Mouse (Mus musculus) liver, adult 2 months (tissue): ENCODE measurements at regions not wholly inside any gene's neighbourhood (a gene's known extent, or its start where the extent isn't known, plus 50 kb on each side); places are given as distances from the start of the nearest gene placed in this dataset.

Experiments used
- DNase-seq: peaks from one replicate; pipeline ENCODE4 v3.0.0-alpha.2; 2011; ENCODE audit warnings: low read depth, low spot score; ENCODE audit errors: extremely low read depth
- H3K27ac ChIP-seq: fragments of 200-500 bp; replicated peaks from 2 replicates; pipeline ENCODE4 v1.5.1; 2012; ENCODE audit warnings: low read depth, mild to moderate bottlenecking, control low read depth, inconsistent platforms, low read length; ENCODE audit not compliant: insufficient read depth
- H3K27me3 ChIP-seq: fragments of 200-500 bp; 2 replicates; pipeline ENCODE4 v1.6.1; 2012; ENCODE audit warnings: mild to moderate bottlenecking, moderate library complexity, low read length, inconsistent platforms; ENCODE audit not compliant: control insufficient read depth, insufficient read depth
- H3K36me3 ChIP-seq: fragments of 200-500 bp; 2 replicates; pipeline ENCODE4 v1.6.1; 2012; ENCODE audit warnings: low read length, inconsistent platforms; ENCODE audit not compliant: control insufficient read depth, insufficient read depth
- H3K4me1 ChIP-seq: fragments of 200-500 bp; 2 replicates; pipeline ENCODE4 v1.6.1; 2011; ENCODE audit warnings: low read length; ENCODE audit not compliant: control insufficient read depth, insufficient read depth
- H3K4me3 ChIP-seq: fragments of 200-500 bp; 2 replicates; pipeline ENCODE4 v1.5.1; 2011; ENCODE audit warnings: low read depth, mild to moderate bottlenecking, control low read depth, low read length, moderate library complexity; ENCODE audit not compliant: insufficient read depth
- H3K79me2 ChIP-seq: fragments of 200-500 bp; 2 replicates; pipeline ENCODE4 v1.6.1; 2012; ENCODE audit warnings: inconsistent platforms, mild to moderate bottlenecking, low read length, moderate library complexity; ENCODE audit not compliant: control insufficient read depth, insufficient read depth
- H3K9ac ChIP-seq: fragments of 200-500 bp; 2 replicates; pipeline ENCODE4 v1.6.1; 2012; ENCODE audit warnings: low read depth, mild to moderate bottlenecking, control low read depth, inconsistent platforms, low read length
- CTCF ChIP-seq: fragments of 200-500 bp; IDR thresholded peaks from 2 replicates; pipeline ENCODE4 v1.5.1; 2011; ENCODE audit warnings: low read depth, low read length, control low read depth
- POLR2A ChIP-seq: fragments of 200-500 bp; IDR thresholded peaks from 2 replicates; pipeline ENCODE4 v1.6.1; 2011; ENCODE audit warnings: low read length, control low read depth; ENCODE audit not compliant: insufficient read depth; ENCODE audit errors: extremely low read depth
- WGBS: fragments of 180-500 bp; shearing (Covaris S2); methylation state at CpG from one replicate; pipeline ENCODE4 v1.1.7; 2018; 5-methylcytosine and 5-hydroxymethylcytosine counted together

GRCm38 (mm10) chr14:48607131-48607530 is 66.5 kb downstream of the Otx2 start:
- Histone ChIP-seq H3K4me3 (no peak overlapping the region), H3K27me3 (no peaks in the 10 kb centered on the region), H3K4me1 (no peaks in the 10 kb centered on the region), H3K79me2 (no peaks in the 10 kb centered on the region), H3K36me3 (no peaks in the 10 kb centered on the region), H3K27ac (no peak overlapping the region), H3K9ac (no peak overlapping the region)
- 87% methylated on average over 6 of the region's 6 CpGs for WGBS
- DNase-seq = no peak
- no peak for TF ChIP-seq POLR2A
- TF ChIP-seq CTCF = no peak

GRCm38 (mm10) chr14:48603490-48603889 is 70.1 kb downstream of the Otx2 start:
- Histone ChIP-seq H3K4me1 (no peaks in the 10 kb centered on the region), H3K79me2 (no peaks in the 10 kb centered on the region), H3K9ac (no peak overlapping the region), H3K36me3 (no peaks in the 10 kb centered on the region), H3K27ac (no peak overlapping the region), H3K4me3 (no peak overlapping the region), H3K27me3 (no peaks in the 10 kb centered on the region)
- TF ChIP-seq POLR2A (no peak), CTCF (no peak)
- DNase-seq = no peak
- 83% methylated on average over 6 of the region's 6 CpGs for WGBS

GRCm38 (mm10) chr14:48594334-48594733 is 79.3 kb downstream of the Otx2 start:
- Histone ChIP-seq H3K79me2 (no peaks in the 10 kb centered on the region), H3K27ac (no peak overlapping the region), H3K27me3 (no peaks in the 10 kb centered on the region), H3K9ac (no peak overlapping the region), H3K36me3 (no peaks in the 10 kb centered on the region), H3K4me3 (no peak overlapping the region), H3K4me1 (no peaks in the 10 kb centered on the region)
- no peak for DNase-seq
- no peak for TF ChIP-seq POLR2A
- no peak for TF ChIP-seq CTCF
- 90% methylated on average over 5 of the region's 5 CpGs for WGBS

GRCm38 (mm10) chr14:48593363-48593762 is 80.3 kb downstream of the Otx2 start:
- Histone ChIP-seq H3K27ac (no peak overlapping the region), H3K27me3 (no peaks in the 10 kb centered on the region), H3K4me3 (no peak overlapping the region), H3K79me2 (no peaks in the 10 kb centered on the region), H3K4me1 (no peaks in the 10 kb centered on the region), H3K9ac (no peak overlapping the region), H3K36me3 (no peaks in the 10 kb centered on the region)
- 68% methylated on average over 8 of the region's 8 CpGs for WGBS
- no peak for DNase-seq
- TF ChIP-seq CTCF = no peak
- TF ChIP-seq POLR2A = no peak

- no peaks in the 10 kb centered on the region for H3K79me2 ChIP-seq
- H3K4me1 ChIP-seq = no peaks in the 10 kb centered on the region
- no peak overlapping the region for H3K4me3 ChIP-seq
- no peaks in the 10 kb centered on the region for H3K27me3 ChIP-seq
- WGBS = 75% methylated on average over 15 of the region's 15 CpGs
- H3K36me3 ChIP-seq = no peaks in the 10 kb centered on the region
- DNase-seq = no peak
- no peak overlapping the region for H3K27ac ChIP-seq
- no peak overlapping the region for H3K9ac ChIP-seq
- no peak for TF ChIP-seq CTCF
- no peak for TF ChIP-seq POLR2A
These were observed 82.0 kb downstream of the Otx2 start for GRCm38 (mm10) chr14:48591483-48592230.

GRCm38 (mm10) chr14:48590426-48590825 is 83.2 kb downstream of the Otx2 start:
- H3K4me3 ChIP-seq = peak overlapping the region; percentile 16; the same call in 1 of the 2 replicates
- no peaks in the 10 kb centered on the region for H3K36me3 ChIP-seq
- no peak overlapping the region for H3K9ac ChIP-seq
- WGBS = 65% methylated on average over 14 of the region's 14 CpGs
- DNase-seq = no peak
- H3K27ac ChIP-seq = no peak overlapping the region
- H3K79me2 ChIP-seq = no peaks in the 10 kb centered on the region
- TF ChIP-seq CTCF (no peak), POLR2A (no peak)
- H3K27me3 ChIP-seq = no peaks in the 10 kb centered on the region
- no peaks in the 10 kb centered on the region for H3K4me1 ChIP-seq
